Mouse (Mus musculus) left cerebral cortex, adult 2 months (tissue): ENCODE data around the gene Hprt. TPM values are rescaled to one million over a fixed set of nuclear protein-coding genes. Genes with fewer than 3 reads are reported as not detected.

ENCODE experiments used
- DNase-seq, 2 experiments: peaks; one replicate each; pipeline ENCODE4 v3.0.0; 2021 to 2022; ENCODE audit warnings: low spot score in 2 of 2, mixed read lengths in 1 of 2; ENCODE audit errors: extremely low spot score in 1 of 2
- H3K27ac ChIP-seq: fragments of 200-600 bp; 2 replicates; pipeline ENCODE4 v1.8.1; 2022
- H3K4me3 ChIP-seq: fragments of 200-600 bp; 2 replicates; pipeline ENCODE4 v1.8.1; 2022
- CTCF ChIP-seq: fragments of 200-600 bp; IDR thresholded peaks from 2 replicates; pipeline ENCODE4 v1.8.1; 2022; ENCODE audit warnings: antibody characterized with exemption, mild to moderate bottlenecking, moderate library complexity
- intact Hi-C: fragments of 180-260 bp; cut with DNase I; formaldehyde crosslinking; loops from one replicate; pipeline ENCODE4 v1.15.1; 2025
- total RNA-seq, 2 experiments: library from RNA; stranded (reverse); gene quantifications; 2 replicates each; pipeline ENCODE4 v1.2.3; 2021

Gene Hprt
- total RNA-seq, 2 experiments from 2014 or later: 125 to 166 TPM

GRCm38 (mm10) chrX:53046033-53046432 lies 58.1 kb downstream of the Hprt start:
- TF ChIP-seq CTCF: no peak
- intact Hi-C loops: no loop called here
- Histone ChIP-seq H3K4me3 (no peak overlapping the region), H3K27ac (no peak overlapping the region)
- no peak for DNase-seq

DNA sequence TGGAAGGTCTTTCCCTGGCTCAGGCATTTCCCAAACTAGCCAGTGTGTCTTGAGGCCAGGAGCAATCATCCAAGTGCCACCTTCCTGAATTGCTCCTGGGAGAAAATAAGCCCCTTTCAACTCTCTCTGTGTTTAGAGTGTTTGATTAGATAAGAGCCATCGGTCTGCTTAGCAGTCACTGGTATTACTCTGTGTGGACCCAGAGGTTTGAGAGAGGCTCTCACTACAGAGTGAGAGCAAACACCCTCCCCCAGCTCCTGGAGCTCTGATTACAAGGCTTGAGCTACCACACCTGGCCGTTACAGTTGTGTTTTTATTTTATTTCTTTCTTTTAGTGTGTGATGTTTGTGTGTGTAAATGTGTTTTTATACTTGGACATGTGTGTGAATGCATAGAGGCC lies 59.0 kb downstream of the Hprt start:
- Histone ChIP-seq H3K4me3 (no peak overlapping the region), H3K27ac (no peak overlapping the region)
- intact Hi-C loops: no loop called here
- DNase-seq: no peak
- no peak for TF ChIP-seq CTCF

GRCm38 (mm10) chrX:53049196-53049595 lies 61.3 kb downstream of the Hprt start:
- no peak for DNase-seq
- intact Hi-C loops: no loop called here
- Histone ChIP-seq H3K4me3 (no peak overlapping the region), H3K27ac (no peak overlapping the region)
- TF ChIP-seq CTCF: no peak

DNA sequence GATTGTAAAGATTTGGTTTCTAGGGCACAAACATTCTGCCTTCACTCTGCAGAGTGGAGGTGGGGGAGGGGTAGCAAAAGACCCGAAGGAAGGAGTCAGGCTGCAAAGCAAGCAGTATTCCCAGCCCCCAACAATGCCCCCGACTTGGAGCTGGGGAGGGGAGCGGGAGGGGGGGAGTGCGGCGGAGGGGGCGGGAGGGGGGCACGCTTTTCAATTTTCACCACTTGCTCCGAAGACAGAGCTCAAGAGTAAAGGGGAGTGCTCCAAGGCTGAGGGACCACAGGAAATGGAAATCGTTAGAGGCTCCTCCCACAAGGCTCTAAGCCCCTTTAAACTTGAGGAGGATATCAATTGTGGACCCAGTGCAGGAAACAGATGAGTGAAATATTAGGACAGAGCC lies 62.4 kb downstream of the Hprt start:
- no peak for DNase-seq
- no peak overlapping the region for H3K27ac ChIP-seq
- H3K4me3 ChIP-seq: no peak overlapping the region
- intact Hi-C loops: loop anchor here (10.0 kb wide), 1 partner anchor 184 kb away; no protein-coding TSS in a partner anchor
- no peak for TF ChIP-seq CTCF

DNA sequence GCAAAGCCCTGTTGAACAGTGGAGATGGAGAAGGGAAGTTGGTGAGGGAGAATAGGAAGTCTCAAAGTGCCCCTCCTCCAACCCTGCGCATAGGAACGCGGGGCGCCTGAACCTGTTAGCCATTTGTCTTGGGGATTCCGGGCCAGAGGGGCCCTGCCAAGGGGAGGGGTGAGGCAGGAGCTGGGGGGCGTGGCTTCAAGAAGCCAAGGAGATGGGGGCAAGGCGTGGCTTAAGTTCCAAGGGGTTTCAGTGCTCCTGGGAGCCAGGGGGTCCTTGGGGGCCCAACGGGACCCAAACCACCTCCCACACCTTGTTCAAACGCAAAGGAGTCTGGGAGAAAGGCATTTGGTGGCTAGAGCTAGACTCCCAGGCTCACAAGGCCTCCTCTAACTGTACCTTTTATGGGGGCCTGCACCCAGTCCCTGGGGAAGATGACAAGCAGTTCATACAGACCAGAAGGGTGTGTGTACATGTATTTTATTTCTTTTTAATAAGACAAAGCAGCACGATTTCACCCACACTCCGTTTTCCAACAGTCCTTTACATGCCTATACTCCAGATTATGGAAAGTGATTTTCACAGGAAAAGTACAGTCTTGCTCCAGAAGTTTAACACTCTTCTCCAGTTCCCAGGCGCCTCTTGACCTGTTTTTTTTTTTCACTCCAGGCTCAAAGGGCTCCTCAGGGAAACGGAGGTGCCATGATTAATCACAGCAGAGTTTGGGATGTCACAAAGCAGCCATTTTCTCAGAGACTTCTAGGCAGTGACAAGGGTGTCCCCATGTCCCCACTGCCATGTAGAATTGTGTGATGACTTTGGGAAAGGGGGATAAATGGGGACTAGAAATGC lies 64.9 kb downstream of the Hprt start:
- H3K27ac ChIP-seq: no peak overlapping the region
- H3K4me3 ChIP-seq: no peak overlapping the region
- DNase-seq: no peak
- intact Hi-C loops: loop anchor here (10.0 kb wide), 1 partner anchor 182 kb away; no protein-coding TSS in a partner anchor
- TF ChIP-seq CTCF: no peak

- TF ChIP-seq CTCF: no peak
- H3K27ac ChIP-seq: no peak overlapping the region
- no peak for DNase-seq
- H3K4me3 ChIP-seq: no peak overlapping the region
- intact Hi-C loops: loop anchor here (10.0 kb wide), 1 partner anchor 181 kb away; no protein-coding TSS in a partner anchor
Measured at GRCm38 (mm10) chrX:53053885-53054284, 65.9 kb downstream of the Hprt start.

GRCm38 (mm10) chrX:53055771-53056170 lies 67.8 kb downstream of the Hprt start:
- Histone ChIP-seq H3K4me3 (no peak overlapping the region), H3K27ac (no peak overlapping the region)
- TF ChIP-seq CTCF: no peak
- DNase-seq: no peak
- intact Hi-C loops: loop anchor here (5.0 to 10.0 kb wide), 2 partner anchors 179 to 212 kb away; partner anchors contain the start of gene Fam122b

GRCm38 (mm10) chrX:53056627-53057026 lies 68.7 kb downstream of the Hprt start:
- no peak for DNase-seq
- intact Hi-C loops: loop anchor here (5.0 to 10.0 kb wide), 2 partner anchors 178 to 211 kb away; partner anchors contain the start of gene Fam122b
- Histone ChIP-seq H3K27ac (no peak overlapping the region), H3K4me3 (peak overlapping the region; percentile 34)
- no peak for TF ChIP-seq CTCF

GRCm38 (mm10) chrX:53057054-53057759 lies 69.3 kb downstream of the Hprt start:
- peak; percentile 43 to 47 for DNase-seq
- intact Hi-C loops: loop anchor here (5.0 to 10.0 kb wide), 2 partner anchors 178 to 210 kb away; partner anchors contain the start of gene Fam122b
- no peak overlapping the region for H3K27ac ChIP-seq

DNA sequence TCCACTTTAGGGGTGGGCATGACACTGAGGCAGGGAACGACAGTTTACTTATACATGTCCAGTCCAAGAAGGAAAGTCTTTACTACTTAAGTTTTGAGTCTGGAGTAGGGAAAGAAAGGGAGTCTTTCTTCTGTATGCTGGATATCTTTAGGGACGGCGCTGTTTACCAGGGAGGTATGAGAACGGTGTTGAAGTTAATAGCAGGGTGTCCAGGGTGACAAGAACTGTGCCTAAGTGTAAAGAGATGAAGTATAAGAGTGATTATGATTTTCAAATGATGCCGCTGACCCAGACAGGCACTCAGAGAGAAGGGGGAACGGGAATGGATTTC lies 69.8 kb downstream of the Hprt start:
- Histone ChIP-seq H3K27ac (no peak overlapping the region), H3K4me3 (no peak overlapping the region)
- intact Hi-C loops: loop anchor here (5.0 to 10.0 kb wide), 2 partner anchors 177 to 210 kb away; partner anchors contain the start of gene Fam122b
- DNase-seq: no peak
- no peak for TF ChIP-seq CTCF

More at GRCm38 (mm10) chrX:53057054-53057759, 69.3 kb downstream of the Hprt start:
- TF ChIP-seq CTCF: no peak
- H3K4me3 ChIP-seq: peak overlapping the region; percentile 34

DNA sequence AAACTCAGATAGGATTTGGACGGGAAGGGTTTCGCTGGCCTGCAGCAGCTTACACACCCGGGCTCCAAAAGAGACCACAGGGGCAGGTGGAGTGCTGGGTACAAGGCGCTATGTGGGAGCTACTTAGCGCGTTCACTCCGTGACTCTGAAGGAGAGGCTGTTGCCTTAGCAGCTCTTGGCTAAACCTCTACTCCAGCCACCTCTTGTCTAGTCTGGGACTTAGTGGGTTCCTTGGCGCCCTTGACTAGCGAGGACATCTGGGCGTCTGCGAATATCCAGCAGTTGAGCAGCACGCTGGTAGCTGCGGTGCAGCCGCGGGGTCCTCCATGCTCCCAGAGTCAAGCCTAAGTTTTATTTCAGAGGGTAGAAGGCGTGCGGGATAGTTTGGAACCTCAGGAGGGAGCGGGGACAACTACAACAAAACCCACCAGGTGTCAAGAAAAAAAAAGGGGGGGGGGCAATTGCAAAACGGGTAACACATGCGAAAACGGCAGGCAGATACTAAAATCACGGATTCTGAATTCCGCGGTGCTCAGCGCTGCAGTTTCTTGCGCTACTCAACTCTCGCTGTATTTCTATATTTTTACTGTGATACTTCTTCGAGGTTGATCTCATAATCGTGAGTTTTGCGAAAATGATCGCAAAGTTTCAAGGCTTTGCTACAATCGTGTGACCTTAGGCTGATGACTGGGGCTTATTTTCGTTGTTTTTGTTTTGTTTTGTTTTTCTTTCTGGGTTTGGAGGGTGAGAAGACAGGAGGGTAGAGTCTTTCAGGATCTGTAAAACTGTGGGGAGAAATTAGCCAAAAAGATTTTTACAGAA lies 70.7 kb downstream of the Hprt start:
- no peak overlapping the region for H3K27ac ChIP-seq
- intact Hi-C loops: loop anchor here (5.0 to 10.0 kb wide), 2 partner anchors 176 to 209 kb away; partner anchors contain the start of gene Fam122b
- H3K4me3 ChIP-seq: no peak overlapping the region
- TF ChIP-seq CTCF: no peak
- no peak for DNase-seq
